21 mouse cellular contexts compared by ENCODE assay signal in the genomic region with DNA sequence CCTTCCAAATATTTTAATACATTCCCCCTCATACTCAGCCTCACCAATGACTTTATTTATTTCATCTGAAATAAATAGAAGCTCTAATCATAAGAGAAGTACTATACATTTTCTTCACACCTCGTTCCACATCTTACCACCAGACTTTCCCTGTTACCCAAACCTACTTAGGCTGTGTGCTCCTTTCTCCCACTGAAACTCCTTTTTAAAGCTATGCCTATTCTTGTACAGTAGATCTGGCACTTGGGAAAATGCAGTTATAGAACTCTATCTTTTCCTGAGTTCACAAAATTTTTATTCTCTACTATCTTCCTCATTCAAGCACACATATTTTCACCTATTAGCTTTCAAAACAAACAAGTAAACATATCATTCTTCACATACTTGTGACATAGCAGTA.
"Had no signal": no experiment of that assay in that cellular context is flagged by ENCODE, and none has a peak within 500 bp of the region (broad histone marks: within the 10 kb centered on the region; RNA-seq: fewer than 3 reads in every experiment).

No protein-coding gene starts in this region.

- DNase-seq: cerebellum, adult 8-10 months; cerebellum, adult 9-10 months; cerebellum, adult 9-11 months; cerebellum, postnatal 10 days; cerebellum, postnatal 14 days; cerebellum, postnatal 25 days; cerebellum, postnatal 36 days; embryo, embryonic 11 days; forebrain, postnatal 0 days; gastrocnemius, adult 2 months; gastrocnemius, postnatal 10 days; gastrocnemius, postnatal 14 days; gastrocnemius, postnatal 25 days; gastrocnemius, postnatal 36 days; heart, adult 11 months; heart, adult 18-20 months; heart, adult 2 months had no signal

- ATAC-seq: forebrain, embryonic 13.5 days; forebrain, embryonic 14.5 days; forebrain, embryonic 15.5 days; forebrain, embryonic 16.5 days; forebrain, postnatal 0 days had no signal
